Mouse (Mus musculus): Measurements from ENCODE around the gene Rnase2b. TPM values are rescaled to one million over a fixed set of nuclear protein-coding genes. Genes with fewer than 3 reads are reported as not detected.

Rnase2b gene
- polyA plus RNA-seq, 1 experiment from 2014 or later = not detected

DNA sequence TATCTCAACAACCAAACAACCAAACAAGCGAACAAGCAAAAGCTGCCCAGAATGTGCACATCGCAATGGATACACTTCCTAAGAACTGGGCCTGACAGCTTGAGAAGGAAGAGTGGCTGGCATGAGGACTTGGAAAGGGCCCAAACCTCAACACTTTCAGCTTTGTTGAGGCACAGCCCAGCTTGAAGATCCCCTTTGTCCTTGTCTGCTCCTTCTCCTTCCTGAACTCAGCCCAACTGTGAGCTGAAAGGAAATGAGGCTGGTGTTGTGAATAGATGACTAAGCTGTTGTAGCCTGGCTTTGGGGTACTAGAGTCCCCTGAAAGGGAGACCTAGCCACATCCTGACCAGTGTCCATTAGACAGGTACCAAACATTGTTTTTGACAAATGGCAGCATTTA, 38.0 kb downstream of the Rnase2b start:
- Histone ChIP-seq H3K4me1 (replicated peaks; ENCODE audit: control insufficient read depth, insufficient read depth, low read length) (no peaks in the 10 kb centered on the region), H3K4me3 (ENCODE audit: low read depth, low read length) (no peak overlapping the region), H3K9me3 (ENCODE audit: control insufficient read depth, low read length) (no peaks in the 10 kb centered on the region), H3K9ac (ENCODE audit: low read length) (no peak overlapping the region), H3K36me3 (ENCODE audit: control insufficient read depth, insufficient read depth, low read length) (no peaks in the 10 kb centered on the region), H3K4me2 (ENCODE audit: low read depth, low read length, severe bottlenecking) (no peak overlapping the region), H3K27ac (ENCODE audit: low read depth, low read length) (no peak overlapping the region), H3K27me3 (ENCODE audit: control insufficient read depth, insufficient read depth, low read length) (no peaks in the 10 kb centered on the region)
- 98% methylated on average over 2 of the region's 2 CpGs for WGBS
- ATAC-seq (replicated peaks; ENCODE audit: low FRiP score) (no peak), DNase-seq (ENCODE audit: low spot score) (no peak)

DNA sequence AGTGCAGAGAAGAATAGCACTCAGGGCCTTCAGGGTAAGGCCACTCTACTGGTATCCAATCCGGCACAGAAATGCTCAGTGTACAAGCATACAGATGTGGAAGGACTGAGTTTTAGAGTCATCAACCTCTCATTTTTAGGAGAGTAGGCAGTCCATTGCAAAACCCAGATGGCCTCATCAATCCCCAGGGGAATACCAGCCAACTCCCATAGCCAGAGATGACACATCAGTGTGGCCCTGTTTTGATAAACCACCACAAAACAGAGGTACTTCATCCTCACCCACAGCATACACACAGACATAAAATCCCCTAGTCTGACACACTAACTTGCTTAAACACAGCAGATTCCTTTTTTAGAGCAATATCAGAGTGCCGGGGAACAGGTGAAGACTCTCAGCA, 38.4 kb downstream of the Rnase2b start:
- no peak for DNase-seq (ENCODE audit: low spot score)
- no peaks in the 10 kb centered on the region for H3K9me3 ChIP-seq (ENCODE audit: control insufficient read depth, low read length)
- H3K27ac ChIP-seq (ENCODE audit: low read depth, low read length) = no peak overlapping the region
- no peak overlapping the region for H3K9ac ChIP-seq (ENCODE audit: low read length)
- no peaks in the 10 kb centered on the region for H3K4me1 ChIP-seq (replicated peaks; ENCODE audit: control insufficient read depth, insufficient read depth, low read length)
- H3K27me3 ChIP-seq (ENCODE audit: control insufficient read depth, insufficient read depth, low read length) = no peaks in the 10 kb centered on the region
- no peaks in the 10 kb centered on the region for H3K36me3 ChIP-seq (ENCODE audit: control insufficient read depth, insufficient read depth, low read length)
- H3K4me2 ChIP-seq (ENCODE audit: low read depth, low read length, severe bottlenecking) = no peak overlapping the region
- no peak overlapping the region for H3K4me3 ChIP-seq (ENCODE audit: low read depth, low read length)
- no peak for ATAC-seq (replicated peaks; ENCODE audit: low FRiP score)
- 86% methylated on average over 2 of the region's 2 CpGs for WGBS

DNA sequence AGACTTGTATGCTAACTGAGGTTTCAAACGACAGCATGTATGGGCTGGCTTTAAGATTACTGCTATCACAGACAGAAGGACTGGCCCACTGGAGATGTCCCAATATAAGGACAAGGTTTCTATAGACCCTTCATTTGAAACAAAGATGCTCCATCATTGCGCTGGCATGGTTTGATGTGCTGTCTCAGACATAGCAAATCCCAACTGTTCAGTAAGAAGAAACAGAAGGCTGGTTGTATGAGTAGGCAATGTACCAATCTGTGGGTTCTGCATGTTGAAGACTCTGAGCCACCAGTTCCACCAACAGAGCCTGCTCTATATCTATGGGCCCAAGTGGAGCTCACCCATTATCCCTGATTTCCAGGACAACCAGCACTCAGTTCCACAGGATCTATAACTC, 41.1 kb downstream of the Rnase2b start, which contains the start of gene Ear14:
Gene Ear14, plus strand, starts transcription at position 277 of the 400 bp plus-strand sequence.
- ATAC-seq (replicated peaks; ENCODE audit: low FRiP score) (no peak), DNase-seq (ENCODE audit: low spot score) (no peak)
- Histone ChIP-seq H3K4me2 (ENCODE audit: low read depth, low read length, severe bottlenecking) (no peak within 1 kb of the TSS), H3K4me1 (replicated peaks; ENCODE audit: control insufficient read depth, insufficient read depth, low read length) (no peaks in the 10 kb centered on the region), H3K27me3 (ENCODE audit: control insufficient read depth, insufficient read depth, low read length) (no peaks in the 10 kb centered on the region), H3K36me3 (ENCODE audit: control insufficient read depth, insufficient read depth, low read length) (no peaks in the 10 kb centered on the region), H3K9ac (ENCODE audit: low read length) (no peak within 1 kb of the TSS), H3K4me3 (ENCODE audit: low read depth, low read length) (no peak within 1 kb of the TSS), H3K9me3 (ENCODE audit: control insufficient read depth, low read length) (no peaks in the 10 kb centered on the region), H3K27ac (ENCODE audit: low read depth, low read length) (no peak within 1 kb of the TSS)
- 87% methylated on average over 2 of the region's 2 CpGs for WGBS

Other genes with a start within 250 kb of the Rnase2b start
- 158 and 179 TPM in 2 replicates for gene Osgep, start 237.4 kb upstream of the Rnase2b start, polyA plus RNA-seq (2014; fragmentation: Nextera tagmentation; extraction: Ambion mirVana)
- 399 and 410 TPM in 2 replicates for gene Apex1, start 237.3 kb upstream of the Rnase2b start, polyA plus RNA-seq (2014; fragmentation: Nextera tagmentation; extraction: Ambion mirVana)
- 54.4 and 67.3 TPM in 2 replicates for gene Pip4p1, start 231.4 kb upstream of the Rnase2b start, polyA plus RNA-seq (2014; fragmentation: Nextera tagmentation; extraction: Ambion mirVana)
- gene Pnp, start 231.2 kb upstream of the Rnase2b start, polyA plus RNA-seq (2014; fragmentation: Nextera tagmentation; extraction: Ambion mirVana) = 64.9 and 69.6 TPM in 2 replicates
- not detected in 2 replicates for gene Gm49342, start 217.7 kb upstream of the Rnase2b start, polyA plus RNA-seq (2014; fragmentation: Nextera tagmentation; extraction: Ambion mirVana)
- 0.24 and 0.39 TPM in 2 replicates for gene Pnp2, start 206.3 kb upstream of the Rnase2b start, polyA plus RNA-seq (2014; fragmentation: Nextera tagmentation; extraction: Ambion mirVana)
- not detected in 2 replicates for gene Rnase10, start 154.5 kb upstream of the Rnase2b start, polyA plus RNA-seq (2014; fragmentation: Nextera tagmentation; extraction: Ambion mirVana)
- gene Rnase9, start 120.4 kb upstream of the Rnase2b start, polyA plus RNA-seq (2014; fragmentation: Nextera tagmentation; extraction: Ambion mirVana) = not detected in 2 replicates
- gene Rnase11, start 112.1 kb upstream of the Rnase2b start, polyA plus RNA-seq (2014; fragmentation: Nextera tagmentation; extraction: Ambion mirVana) = not detected in 2 replicates
- not detected in 2 replicates for gene Rnase12, start 104.6 kb upstream of the Rnase2b start, polyA plus RNA-seq (2014; fragmentation: Nextera tagmentation; extraction: Ambion mirVana)
- 0.04 TPM in 1 of 2 replicates, not detected in the other for gene Olfr750, start 87.8 kb upstream of the Rnase2b start, polyA plus RNA-seq (2014; fragmentation: Nextera tagmentation; extraction: Ambion mirVana)
- gene Rnase4, start 71.2 kb upstream of the Rnase2b start, polyA plus RNA-seq (2014; fragmentation: Nextera tagmentation; extraction: Ambion mirVana) = 10.8 and 11.4 TPM in 2 replicates
- gene Ang, start 71.1 kb upstream of the Rnase2b start, polyA plus RNA-seq (2014; fragmentation: Nextera tagmentation; extraction: Ambion mirVana) = 1.9 and 3.0 TPM in 2 replicates
- gene Eddm3b, start 47.8 kb upstream of the Rnase2b start, polyA plus RNA-seq (2014; fragmentation: Nextera tagmentation; extraction: Ambion mirVana) = 0.19 TPM in 1 of 2 replicates, not detected in the other
- not detected in 2 replicates for gene Rnase6, start 38.4 kb upstream of the Rnase2b start, polyA plus RNA-seq (2014; fragmentation: Nextera tagmentation; extraction: Ambion mirVana)
- not detected in 2 replicates for gene Rnase1, start 15.5 kb upstream of the Rnase2b start, polyA plus RNA-seq (2014; fragmentation: Nextera tagmentation; extraction: Ambion mirVana)
- gene Ang2, start 36.9 kb downstream of the Rnase2b start, polyA plus RNA-seq (2014; fragmentation: Nextera tagmentation; extraction: Ambion mirVana) = not detected in 2 replicates
- not detected in 2 replicates for gene Ear14, start 41.1 kb downstream of the Rnase2b start, polyA plus RNA-seq (2014; fragmentation: Nextera tagmentation; extraction: Ambion mirVana)
- gene Rnase2a, start 93.9 kb downstream of the Rnase2b start, polyA plus RNA-seq (2014; fragmentation: Nextera tagmentation; extraction: Ambion mirVana) = not detected in 2 replicates
- gene Gm7247, start 199.5 kb downstream of the Rnase2b start, polyA plus RNA-seq (2014; fragmentation: Nextera tagmentation; extraction: Ambion mirVana) = not detected in 2 replicates
- gene Vmn2r88, start 248.6 kb downstream of the Rnase2b start, polyA plus RNA-seq (2014; fragmentation: Nextera tagmentation; extraction: Ambion mirVana) = not detected in 2 replicates